Mouse (Mus musculus) liver, embryonic 14.5 days (tissue): ENCODE results near the gene Smarca4.
"Not testable (repeated sequence)": the region's sequence is repeated elsewhere in the genome, so short reads cannot be mapped to it uniquely, and the experiment has no call there.

ENCODE experiments used
- CTCF ChIP-seq: IDR thresholded peaks from 2 replicates; pipeline ENCODE4 v1.5.1; 2016; ENCODE audit warnings: antibody characterized with exemption, low read depth, control low read depth
- EP300 ChIP-seq: IDR thresholded peaks from 2 replicates; pipeline ENCODE4 v1.6.1; 2016; ENCODE audit warnings: antibody characterized with exemption, low read depth

DNA sequence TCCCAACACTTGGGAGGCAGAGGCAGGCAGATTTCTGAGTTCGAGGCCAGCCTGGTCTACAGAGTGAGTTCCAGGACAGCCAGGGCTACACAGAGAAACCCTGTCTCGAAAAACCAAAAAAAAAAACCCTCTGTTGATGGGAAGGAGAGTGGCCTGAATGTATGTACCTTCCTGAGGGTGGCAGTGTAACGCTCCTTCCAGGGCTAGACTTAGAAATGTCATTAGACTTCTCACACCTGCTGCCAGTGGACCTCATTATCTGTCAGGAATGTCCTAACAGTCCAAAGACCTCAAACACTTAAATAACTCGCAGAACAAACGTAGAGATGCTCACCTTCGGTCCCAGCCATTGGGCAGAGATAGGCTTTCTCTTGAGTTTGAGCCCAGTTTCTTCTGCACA lies 83.3 kb downstream of the Smarca4 start:
- TF ChIP-seq CTCF, EP300: not testable (repeated sequence)
